Mouse (Mus musculus): ENCODE results near the gene Nup153.

- TF ChIP-seq CTCF (IDR thresholded peaks at IDR 0.05; ENCODE audit: control insufficient read depth, insufficient read depth, low read length) (no peak), POLR2A (IDR thresholded peaks at IDR 0.05; ENCODE audit: borderline replicate concordance, control insufficient read depth, low read depth, low read length) (no peak)
Observed at GRCm38 (mm10) chr13:46748138-46748873, 20.6 kb upstream of the Nup153 start.
